Comparison of ENCODE assay signal across 13 mouse cellular contexts in the genomic region with DNA sequence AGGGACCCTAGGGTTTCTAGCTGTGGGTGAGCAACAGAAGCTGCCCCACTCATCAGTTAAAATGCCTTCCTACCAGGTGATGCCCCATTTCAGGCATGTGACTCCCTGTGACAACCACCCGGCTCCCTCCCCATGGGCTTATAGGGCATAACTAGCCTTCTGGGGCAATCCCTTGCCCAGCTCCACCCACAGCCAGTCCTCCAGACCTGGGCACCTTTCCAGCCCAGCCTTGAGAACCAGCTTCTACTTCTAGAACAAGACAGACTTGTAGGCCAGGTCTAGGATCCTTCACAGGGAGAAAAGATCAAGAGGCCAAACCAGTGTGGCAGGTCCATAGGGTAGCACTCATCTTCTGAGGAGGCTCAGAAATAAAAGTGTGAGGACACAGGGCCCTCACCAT. TPM values are rescaled to one million over a fixed set of nuclear protein-coding genes. Genes with fewer than 3 reads are reported as not detected.
DNase-seq lines count a peak whose midpoint lies in the region; ATAC-seq and TF ChIP-seq lines count a peak whose summit lies in the region.
"Had no signal": no experiment of that assay in that cellular context is flagged by ENCODE, and none has a peak within 500 bp of the region (broad histone marks: within the 10 kb centered on the region; RNA-seq: fewer than 3 reads in every experiment).

No protein-coding gene starts in this region.

- intact Hi-C loops in heart, postnatal 25 days (cut with DNase I), result no loop called here
- intact Hi-C loops in left cerebral cortex, adult 2 months (cut with DNase I), result no loop called here

- H3K27ac ChIP-seq in heart, postnatal 0 days (ENCODE audit: low read depth), result peak overlapping the region; percentile 47
- no peak overlapping the region; the same call in 1 of the 2 replicates for H3K27ac ChIP-seq in lung, embryonic 14.5 days (ENCODE audit: low read depth)
- no peak overlapping the region for H3K27ac ChIP-seq in left cerebral cortex, adult 2 months
- H3K27ac ChIP-seq: liver, embryonic 13.5 days; neural tube, embryonic 13.5 days; stomach, embryonic 15.5 days had no signal

- WGBS in heart, postnatal 0 days, result 94% methylated on average over 1 of the region's 1 CpGs
- WGBS in lung, embryonic 14.5 days, result 93% methylated on average over 1 of the region's 1 CpGs

- no peak for TF ChIP-seq EP300 in heart, postnatal 0 days (IDR thresholded peaks at IDR 0.05; ENCODE audit: low read depth)

- no peak overlapping the region for H3K4me2 ChIP-seq in heart, postnatal 0 days (ENCODE audit: low read depth, low read length)
- no peak overlapping the region for H3K4me2 ChIP-seq in lung, embryonic 14.5 days
- H3K4me2 ChIP-seq: liver, embryonic 13.5 days; neural tube, embryonic 13.5 days; stomach, embryonic 15.5 days had no signal

- no peak overlapping the region for H3K9ac ChIP-seq in heart, postnatal 0 days (replicated peaks; ENCODE audit: low read depth, low read length)
- no peak overlapping the region for H3K9ac ChIP-seq in lung, embryonic 14.5 days
- H3K9ac ChIP-seq: liver, embryonic 13.5 days; neural tube, embryonic 13.5 days; stomach, embryonic 15.5 days had no signal

- no peaks in the 10 kb centered on the region for H3K27me3 ChIP-seq in heart, postnatal 0 days (ENCODE audit: control insufficient read depth, insufficient read depth, low read length)
- H3K27me3 ChIP-seq in lung, embryonic 14.5 days (ENCODE audit: insufficient read depth, low read length), result no peaks in the 10 kb centered on the region
- H3K27me3 ChIP-seq: liver, embryonic 13.5 days; neural tube, embryonic 13.5 days; stomach, embryonic 15.5 days had no signal

- peaks cover 9% of the 10 kb centered on the region; the same call in 1 of the 2 replicates for H3K4me1 ChIP-seq in heart, postnatal 0 days (ENCODE audit: control insufficient read depth, insufficient read depth)
- no peaks in the 10 kb centered on the region for H3K4me1 ChIP-seq in lung, embryonic 14.5 days (ENCODE audit: insufficient read depth)

- peaks cover 14% of the 10 kb centered on the region for H3K36me3 ChIP-seq in heart, postnatal 0 days (replicated peaks; ENCODE audit: control insufficient read depth, insufficient read depth, low read length)
- H3K36me3 ChIP-seq in lung, embryonic 14.5 days (ENCODE audit: insufficient read depth), result peaks cover 26% of the 10 kb centered on the region
- H3K36me3 ChIP-seq: neural tube, embryonic 13.5 days had no signal

- no peaks in the 10 kb centered on the region for H3K9me3 ChIP-seq in heart, postnatal 0 days (replicated peaks; ENCODE audit: control insufficient read depth, low read length)
- H3K9me3 ChIP-seq in lung, embryonic 14.5 days (ENCODE audit: low read depth, low read length), result no peaks in the 10 kb centered on the region
- H3K9me3 ChIP-seq: liver, embryonic 13.5 days; neural tube, embryonic 13.5 days; stomach, embryonic 15.5 days had no signal

- DNase-seq in heart, postnatal 0 days (ENCODE audit: low spot score), result no peak
- DNase-seq in heart, postnatal 25 days (ENCODE audit: low spot score), result no peak
- peak; percentile 40 for DNase-seq in 3134 (ENCODE audit: extremely low read depth, insufficient read length, low spot score)
- peak; percentile 58 for DNase-seq in adipocyte (ENCODE audit: low spot score)
- peak; percentile 13 for DNase-seq in lung, embryonic 14.5 days
- no peak for DNase-seq in T-cell, adult 2 months (ENCODE audit: low spot score)
- DNase-seq in liver, result no peak
- DNase-seq in left cerebral cortex, adult 2 months (ENCODE audit: extremely low spot score in 1 of 2, low spot score in 2 of 2), result no peak
- DNase-seq: cerebellum, adult 2 months; liver, embryonic 13.5 days; midbrain, embryonic 14.5 days had no signal

- ATAC-seq in heart, postnatal 0 days (ENCODE audit: insufficient read depth, low read depth), result no peak
- no peak for ATAC-seq in lung, embryonic 14.5 days (ENCODE audit: insufficient read depth)

- TF ChIP-seq CTCF in heart, postnatal 0 days (IDR thresholded peaks at IDR 0.05; ENCODE audit: low read depth), result no peak
- TF ChIP-seq CTCF in lung, embryonic 14.5 days (IDR thresholded peaks at IDR 0.05; ENCODE audit: low read depth), result no peak
- no peak for TF ChIP-seq CTCF in left cerebral cortex, adult 2 months (IDR thresholded peaks at IDR 0.05)

- no peak overlapping the region for H3K4me3 ChIP-seq in heart, postnatal 0 days (ENCODE audit: low read depth, low read length)
- H3K4me3 ChIP-seq in lung, embryonic 14.5 days (ENCODE audit: low read depth, low read length), result no peak overlapping the region
- H3K4me3 ChIP-seq in left cerebral cortex, adult 2 months, result no peak overlapping the region
- H3K4me3 ChIP-seq: liver, embryonic 13.5 days; neural tube, embryonic 13.5 days; stomach, embryonic 15.5 days had no signal

RNA-seq across cellular contexts. Expression of a gene that starts 9.1 kb away (rescaled TPM):
- total RNA-seq in heart, postnatal 0 days (2014; rRNA removed; ENCODE audit: low replicate concordance), result 0.42 and 1.5 TPM in 2 replicates
- polyA plus RNA-seq in heart, postnatal 0 days (2015; fragmentation: Nextera tagmentation; extraction: Ambion mirVana), result 11.8 and 14.0 TPM in 2 replicates
- 1 to 10 TPM in 1 of 2 experiments, under 1 TPM in 1; 0.73 to 3.7 TPM for total RNA-seq in heart, postnatal 25 days (2021)
- 4.6 and 4.7 TPM in 2 replicates for polyA plus RNA-seq in lung, embryonic 14.5 days (2014; fragmentation: Nextera tagmentation; extraction: Ambion mirVana)
- under 1 TPM in 1 of 2 experiments, not detected in 1; 0.32 TPM for total RNA-seq in left cerebral cortex, adult 2 months (2021)

RNA-seq across cellular contexts. Expression of a gene that starts 19.2 kb away (rescaled TPM):
- 174 and 194 TPM in 2 replicates for total RNA-seq in heart, postnatal 0 days (2014; rRNA removed; ENCODE audit: low replicate concordance)
- 121 and 125 TPM in 2 replicates for polyA plus RNA-seq in heart, postnatal 0 days (2015; fragmentation: Nextera tagmentation; extraction: Ambion mirVana)
- 10 to 100 TPM; 75.2 to 78.9 TPM for total RNA-seq in heart, postnatal 25 days (2021)
- 121 and 123 TPM in 2 replicates for polyA plus RNA-seq in lung, embryonic 14.5 days (2014; fragmentation: Nextera tagmentation; extraction: Ambion mirVana)
- total RNA-seq in left cerebral cortex, adult 2 months (2021), result 10 to 100 TPM; 44.3 to 47.2 TPM

RNA-seq across cellular contexts. Expression of a gene that starts 24.3 kb away (rescaled TPM):
- total RNA-seq in heart, postnatal 0 days (2014; rRNA removed; ENCODE audit: low replicate concordance), result 30.1 and 46.6 TPM in 2 replicates
- polyA plus RNA-seq in heart, postnatal 0 days (2015; fragmentation: Nextera tagmentation; extraction: Ambion mirVana), result 81.6 and 83.2 TPM in 2 replicates
- 10 to 100 TPM; 33.5 to 37.1 TPM for total RNA-seq in heart, postnatal 25 days (2021)
- 243 and 265 TPM in 2 replicates for polyA plus RNA-seq in lung, embryonic 14.5 days (2014; fragmentation: Nextera tagmentation; extraction: Ambion mirVana)
- 10 to 100 TPM; 26.4 to 27.8 TPM for total RNA-seq in left cerebral cortex, adult 2 months (2021)

RNA-seq across cellular contexts. Expression of a gene that starts 25.1 kb away (rescaled TPM):
- total RNA-seq in heart, postnatal 0 days (2014; rRNA removed; ENCODE audit: low replicate concordance), result 6.3 and 27.4 TPM in 2 replicates
- polyA plus RNA-seq in heart, postnatal 0 days (2015; fragmentation: Nextera tagmentation; extraction: Ambion mirVana), result 0.88 and 0.96 TPM in 2 replicates
- total RNA-seq in heart, postnatal 25 days (2021), result 1 to 10 TPM; 2.4 to 2.5 TPM
- polyA plus RNA-seq in lung, embryonic 14.5 days (2014; fragmentation: Nextera tagmentation; extraction: Ambion mirVana), result 0.84 and 1.1 TPM in 2 replicates
- 1 to 10 TPM; 2.9 to 3.3 TPM for total RNA-seq in left cerebral cortex, adult 2 months (2021)

RNA-seq across cellular contexts. Expression of a gene that starts 31.7 kb away (rescaled TPM):
- total RNA-seq in heart, postnatal 0 days (2014; rRNA removed; ENCODE audit: low replicate concordance), result 7.8 and 61.8 TPM in 2 replicates
- polyA plus RNA-seq in heart, postnatal 0 days (2015; fragmentation: Nextera tagmentation; extraction: Ambion mirVana), result 17.9 and 18.0 TPM in 2 replicates
- 1 to 10 TPM; 9.6 to 9.9 TPM for total RNA-seq in heart, postnatal 25 days (2021)
- 114 and 127 TPM in 2 replicates for polyA plus RNA-seq in lung, embryonic 14.5 days (2014; fragmentation: Nextera tagmentation; extraction: Ambion mirVana)
- total RNA-seq in left cerebral cortex, adult 2 months (2021), result 10 to 100 TPM; 15.1 to 18.2 TPM

Comparison
In these comparisons a context has a peak if more than half of its experiments do, and no peak if none do; other contexts are left out.
1. DNase-seq: peak in 3134 (single experiment), adipocyte (single experiment) and lung, embryonic 14.5 days (single experiment); none in heart, postnatal 0 days (single experiment), heart, postnatal 25 days (single experiment), T-cell, adult 2 months (single experiment), liver (single experiment) and left cerebral cortex, adult 2 months (0 of 2).